Mouse (Mus musculus) left cerebral cortex, postnatal 10 days (tissue): ENCODE data around the gene Aldh5a1. TPM values are rescaled to one million over a fixed set of nuclear protein-coding genes. Genes with fewer than 3 reads are reported as not detected.

Source experiments
- DNase-seq, 2 experiments: peaks; one replicate each; pipeline ENCODE4 v3.0.0; 2021 to 2022; ENCODE audit warnings: low spot score in 2 of 2, mixed read lengths in 1 of 2; ENCODE audit errors: extremely low spot score in 1 of 2
- intact Hi-C: fragments of 180-260 bp; cut with DNase I; formaldehyde crosslinking; loops from one replicate; pipeline ENCODE4 v1.15.1; 2025
- total RNA-seq, 2 experiments: library from RNA; stranded (reverse); gene quantifications; 2 replicates each; pipeline ENCODE4 v1.2.3; 2021

Gene Aldh5a1
- total RNA-seq, 2 experiments from 2014 or later = 67.4 to 67.6 TPM

DNA sequence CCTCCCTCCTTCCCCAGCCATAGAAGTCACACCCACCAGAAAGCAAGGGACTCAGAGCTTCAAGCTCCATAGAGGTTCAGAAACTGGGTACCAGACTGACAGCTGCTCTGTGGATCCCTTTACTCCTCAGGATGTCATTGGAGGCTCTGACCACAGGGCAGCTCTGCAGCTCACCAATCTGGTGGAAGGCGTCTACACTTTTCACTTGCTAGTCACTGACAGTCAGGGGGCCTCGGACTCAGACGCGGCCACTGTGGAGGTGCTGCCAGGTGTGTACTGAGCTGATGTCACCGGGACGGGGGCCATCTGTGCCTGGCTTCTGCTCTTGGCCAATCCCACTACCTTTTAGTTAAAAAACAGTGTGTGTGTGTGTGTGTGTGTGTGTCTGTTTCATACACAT is 55.0 kb downstream of the Aldh5a1 start:
- intact Hi-C loops = no loop called here
- DNase-seq = no peak

GRCm38 (mm10) chr13:24880704-24881103 is 56.8 kb downstream of the Aldh5a1 start:
- no peak for DNase-seq
- intact Hi-C loops = no loop called here

DNA sequence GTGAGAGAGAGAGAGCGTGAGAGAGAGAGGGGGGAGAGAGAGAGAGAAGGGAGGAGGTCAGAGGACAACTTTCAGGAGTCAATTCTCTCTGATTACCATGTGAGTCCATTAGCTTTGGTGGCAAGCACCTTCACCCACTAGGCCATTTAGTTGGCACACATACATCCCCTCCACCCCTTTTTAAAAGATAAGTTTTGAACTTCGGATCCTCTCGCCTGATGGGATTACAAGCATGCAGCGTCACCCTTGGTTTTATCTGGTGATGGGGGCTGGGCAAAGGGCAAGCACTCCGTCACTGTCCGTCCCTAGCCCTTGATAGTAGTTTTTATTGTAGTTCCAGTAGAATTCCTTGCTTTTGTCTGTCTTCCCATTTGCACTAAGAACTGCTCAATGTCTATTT is 57.3 kb downstream of the Aldh5a1 start:
- DNase-seq = no peak
- intact Hi-C loops = no loop called here

DNA sequence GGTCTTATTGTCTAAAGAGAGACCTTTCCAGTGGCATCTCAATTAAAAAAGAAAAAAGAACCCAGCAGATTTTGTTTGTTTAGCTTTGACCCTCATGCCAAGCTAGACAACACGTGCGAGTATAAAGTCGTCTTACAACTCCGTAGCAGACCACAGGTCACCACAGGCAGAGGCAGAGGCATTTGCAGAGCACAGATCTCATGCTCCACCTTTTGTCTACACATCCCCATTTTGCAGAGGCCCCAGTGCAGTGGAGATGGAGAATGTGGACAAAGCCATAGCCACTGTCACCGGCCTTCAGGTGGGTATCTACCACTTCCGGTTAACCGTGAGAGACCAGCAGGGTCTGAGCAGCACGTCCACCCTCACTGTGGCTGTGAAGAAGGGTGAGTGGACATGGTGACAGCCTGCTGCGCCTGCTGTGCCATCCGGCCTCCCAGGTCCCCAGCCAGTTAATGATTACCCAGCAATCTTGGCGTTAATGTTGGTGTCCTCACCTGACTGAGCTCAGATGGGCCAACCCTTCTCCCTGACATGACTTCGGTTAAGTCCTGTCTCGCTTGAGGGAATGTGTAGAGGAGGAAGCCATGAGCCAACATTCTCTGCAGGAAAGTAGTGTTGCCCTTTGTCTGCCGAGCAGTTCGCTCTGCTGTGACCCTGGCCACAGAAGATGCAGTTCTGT is 58.0 kb downstream of the Aldh5a1 start:
- no peak for DNase-seq
- intact Hi-C loops = no loop called here

DNA sequence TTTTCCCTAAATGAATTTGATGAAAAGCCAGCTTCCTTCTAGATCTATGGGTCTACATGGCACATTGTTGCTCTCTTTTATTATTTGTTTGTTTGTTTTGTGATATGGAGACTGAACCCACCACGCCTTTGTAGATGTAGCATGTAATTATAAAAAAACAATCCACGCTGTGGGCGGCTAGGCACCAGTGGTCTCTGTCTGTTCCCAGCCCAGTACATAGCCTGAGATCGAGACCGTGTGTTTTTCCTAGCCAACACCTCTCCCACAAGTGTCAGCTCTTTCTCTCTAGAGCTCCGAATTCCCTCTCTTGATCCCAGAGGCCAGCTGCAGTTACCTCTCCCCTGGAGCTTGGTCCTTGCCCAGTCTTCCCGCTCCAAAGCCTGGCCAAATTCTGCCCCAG is 69.2 kb downstream of the Aldh5a1 start:
- intact Hi-C loops = no loop called here

GRCm38 (mm10) chr13:24867789-24868188 is 69.7 kb downstream of the Aldh5a1 start:
- DNase-seq = no peak
- intact Hi-C loops = no loop called here

More for the DNA sequence above, 69.2 kb downstream of the Aldh5a1 start:
- DNase-seq = no peak

DNA sequence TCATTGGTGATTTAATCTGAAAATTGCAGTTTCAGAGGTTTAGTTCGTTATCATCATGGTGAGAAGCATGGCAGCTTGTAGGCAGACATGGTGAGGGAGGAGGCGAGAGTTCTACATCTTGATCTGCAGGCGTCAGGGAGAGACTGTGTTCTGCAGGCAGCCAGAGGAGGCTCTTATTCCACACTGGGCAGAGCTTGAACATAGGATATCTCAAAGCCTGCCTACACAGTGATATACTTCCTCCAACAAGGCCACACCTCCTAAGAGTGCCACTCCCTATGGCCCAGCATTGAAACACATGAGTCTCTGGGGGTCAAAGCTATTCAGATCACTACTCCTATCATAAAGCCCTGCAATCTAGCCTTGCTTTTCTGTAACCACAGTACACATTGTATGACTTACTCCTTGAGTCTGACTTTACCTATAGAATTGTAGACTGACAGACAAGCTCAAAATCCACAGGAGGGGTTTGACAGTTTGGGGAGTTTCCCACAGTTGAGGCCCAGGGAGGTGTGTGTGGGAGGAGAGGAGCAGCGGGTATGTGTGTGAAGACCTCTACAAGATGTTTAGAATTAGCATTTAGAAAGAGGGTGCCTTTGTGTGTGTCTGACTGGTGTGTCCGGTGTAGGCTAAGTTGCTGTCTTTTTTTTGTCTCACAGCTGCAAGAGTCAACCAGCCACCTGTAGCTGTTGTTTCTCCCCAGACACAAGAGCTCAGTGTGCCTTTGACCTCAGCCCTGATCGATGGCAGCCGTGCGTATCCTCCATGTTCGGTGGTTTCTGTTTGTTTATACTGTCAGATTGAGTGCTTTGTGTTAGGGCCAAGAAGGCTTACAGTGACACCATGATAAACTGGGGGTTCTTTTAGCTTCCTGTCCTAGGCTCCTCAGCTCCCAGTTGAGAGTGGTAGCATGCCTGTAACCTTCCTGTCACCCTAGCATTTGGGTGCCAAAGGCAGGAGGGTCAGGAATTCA is 70.7 kb downstream of the Aldh5a1 start:
- no peak for DNase-seq
- intact Hi-C loops = no loop called here

DNA sequence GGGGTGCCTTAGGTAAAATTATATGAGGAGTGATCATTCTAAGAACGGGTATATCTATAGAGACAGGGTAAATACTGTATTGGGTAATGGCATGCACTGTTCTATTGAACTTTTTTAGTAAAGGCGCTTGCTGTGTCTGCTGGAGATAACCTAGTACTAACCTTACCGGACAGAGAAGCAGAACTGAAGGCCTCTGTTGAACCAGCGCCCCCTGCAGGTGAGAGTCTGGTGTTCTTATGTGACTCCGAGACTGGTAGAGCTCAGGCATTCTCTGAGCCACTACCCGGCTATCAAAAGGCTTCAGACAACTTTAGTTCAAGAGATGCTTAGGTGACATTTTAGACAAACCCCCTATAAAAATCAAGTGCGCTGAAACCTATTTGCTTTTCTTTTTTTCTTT is 74.9 kb downstream of the Aldh5a1 start:
- DNase-seq = peak in 1 of 2 experiments; percentile 57
- intact Hi-C loops = no loop called here

- intact Hi-C loops = no loop called here
- DNase-seq = no peak
Observed at GRCm38 (mm10) chr13:24862021-24862420, 75.4 kb downstream of the Aldh5a1 start.

- DNase-seq = no peak
- intact Hi-C loops = no loop called here
Observed at GRCm38 (mm10) chr13:24861084-24861483, 76.4 kb downstream of the Aldh5a1 start.

DNA sequence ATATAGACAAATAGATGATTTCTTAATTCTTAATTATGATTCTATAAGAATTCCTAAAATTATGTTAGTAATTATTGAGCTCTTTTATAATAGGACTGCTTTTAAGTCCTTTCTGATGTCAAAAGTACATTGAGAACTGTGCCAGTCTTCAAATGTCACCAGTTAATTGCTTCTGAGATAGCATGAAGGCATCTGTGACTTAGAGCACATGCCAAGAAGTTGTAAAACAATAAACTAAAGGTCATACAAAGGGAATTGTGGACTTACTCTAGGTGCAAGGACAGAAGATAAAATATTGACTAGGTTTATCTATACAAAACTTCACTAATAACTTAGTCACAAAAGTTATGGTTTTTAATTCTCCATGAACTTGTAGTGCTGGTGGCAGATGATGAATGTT is 78.3 kb downstream of the Aldh5a1 start:
- DNase-seq = no peak
- intact Hi-C loops = no loop called here

Other genes starting within 250 kb of the Aldh5a1 start
- gene Armh2, start 196.4 kb downstream of the Aldh5a1 start, total RNA-seq = not detected
- gene Gmnn, start 175.7 kb downstream of the Aldh5a1 start, total RNA-seq = 1 to 10 TPM; 3.8 to 4.0 TPM
- gene BC005537, start 136.0 kb downstream of the Aldh5a1 start, total RNA-seq = 100 to 1,000 TPM; 224 TPM
- 10 to 100 TPM; 42.0 to 49.5 TPM for gene Acot13, start 106.1 kb downstream of the Aldh5a1 start, total RNA-seq
- 10 to 100 TPM; 21.5 to 22.4 TPM for gene Tdp2, start 106.0 kb downstream of the Aldh5a1 start, total RNA-seq
- 10 to 100 TPM; 30.4 to 33.3 TPM for gene D130043K22Rik, start 92.5 kb downstream of the Aldh5a1 start, total RNA-seq
- 10 to 100 TPM in 1 of 2 experiments, 1 to 10 TPM in 1; 7.8 to 11.8 TPM for gene Gpld1, start 5.5 kb upstream of the Aldh5a1 start, total RNA-seq
- gene Mrs2, start 82.7 kb upstream of the Aldh5a1 start, total RNA-seq = 10 to 100 TPM; 45.9 to 46.9 TPM
- 1 to 10 TPM; 6.7 to 9.4 TPM for gene Dcdc2a, start 118.3 kb upstream of the Aldh5a1 start, total RNA-seq